Mouse (Mus musculus): Measurements from ENCODE around the gene C2cd6. TPM values are rescaled to one million over a fixed set of nuclear protein-coding genes. Genes with fewer than 3 reads are reported as not detected.

C2cd6 gene
- total and polyA plus RNA-seq, 3 experiments = not detected

- no peak overlapping the region for H3K27ac ChIP-seq (ENCODE audit: insufficient read depth, low read depth)
- TF ChIP-seq JUN (IDR thresholded peaks at IDR 0.05; ENCODE audit: insufficient read depth, low read depth, low read length) (no peak), KAT2A (IDR thresholded peaks at IDR 0.05; ENCODE audit: insufficient replicate concordance, low read length) (no peak), MAZ (IDR thresholded peaks at IDR 0.05; ENCODE audit: low read depth, low read length) (no peak), ZNF384 (IDR thresholded peaks at IDR 0.05; ENCODE audit: low read depth, low read length) (no peak), NRF1 (IDR thresholded peaks at IDR 0.05; ENCODE audit: low read depth, low read length) (no peak), UBTF (IDR thresholded peaks at IDR 0.05; ENCODE audit: low read depth, low read length) (no peak), SMC3 (IDR thresholded peaks at IDR 0.05; ENCODE audit: low read depth, low read length) (no peak), MAX (IDR thresholded peaks at IDR 0.05; ENCODE audit: low read length) (no peak), HCFC1 (IDR thresholded peaks at IDR 0.05; ENCODE audit: low read depth, low read length) (no peak), USF1 (IDR thresholded peaks at IDR 0.05; ENCODE audit: low read depth, low read length) (no peak), PAX5 (IDR thresholded peaks at IDR 0.05; ENCODE audit: low read length) (no peak), EP300 (IDR thresholded peaks at IDR 0.05; ENCODE audit: low read length) (no peak), RCOR1 (conservative IDR thresholded peaks at IDR 0.05; ENCODE audit: low read depth, low read length) (no peak), MXI1 (IDR thresholded peaks at IDR 0.05; ENCODE audit: low read depth, low read length) (no peak), MAFK (IDR thresholded peaks at IDR 0.05; ENCODE audit: insufficient replicate concordance, low read length) (no peak), NELFE (IDR thresholded peaks at IDR 0.05; ENCODE audit: low read depth, low read length) (no peak), ELF1 (IDR thresholded peaks at IDR 0.05; ENCODE audit: low read depth, low read length) (no peak), RAD21 (IDR thresholded peaks at IDR 0.05; ENCODE audit: low read depth, low read length) (no peak), CTCF (conservative IDR thresholded peaks at IDR 0.05 in 1 of 2, IDR thresholded peaks at IDR 0.05 in 1 of 2; ENCODE audit: low read depth in 2 of 2, low read length in 2 of 2) (no peak), IRF4 (IDR thresholded peaks at IDR 0.05; ENCODE audit: low read depth, low read length) (no peak)
- dilution Hi-C loops (cut with MboI; ENCODE audit: extremely low pct_ligation_motif_present, extremely low pct_unique_long_range_greater_than_20kb, low sequenced_read_pairs) (no loop called here), in situ Hi-C loops (cut with MboI; ENCODE audit: low pct_ligation_motif_present, low pct_unique_long_range_greater_than_20kb, low sequenced_read_pairs) (loop anchor here (25.0 kb wide), 1 partner anchor 367 kb away; no protein-coding TSS in a partner anchor)
- no peaks in the 10 kb centered on the region; a peak in 1 of 4 replicates for H3K4me1 ChIP-seq (ENCODE audit: control insufficient read depth in 1 of 2, insufficient read depth in 2 of 2)
- no peaks in the 10 kb centered on the region for H3K9me3 ChIP-seq (replicated peaks; ENCODE audit: low read length)
- H3K27me3 ChIP-seq (replicated peaks) = no peaks in the 10 kb centered on the region
- H3K4me2 ChIP-seq (ENCODE audit: insufficient read depth, low read depth, poor library complexity, severe bottlenecking) = no peak overlapping the region
- DNase-seq (ENCODE audit: extremely low read depth) = no peak
- no peak overlapping the region for H3K4me3 ChIP-seq (replicated peaks in 1 of 3; ENCODE audit: low read depth in 2 of 3, low read length in 2 of 3, poor library complexity in 1 of 3)
- H3K36me3 ChIP-seq (replicated peaks in 1 of 2; ENCODE audit: control insufficient read depth in 1 of 2, insufficient read depth in 1 of 2, low read length in 1 of 2) = no peaks in the 10 kb centered on the region
- H3K79me2 ChIP-seq (replicated peaks; ENCODE audit: control insufficient read depth, extremely low read depth, insufficient read depth, poor library complexity, severe bottlenecking) = no peaks in the 10 kb centered on the region
- H3K9ac ChIP-seq (ENCODE audit: insufficient read depth, low read depth) = no peak overlapping the region
Measured at GRCm38 (mm10) chr1:59128879-59129278, 34.2 kb upstream of the C2cd6 start.

DNA sequence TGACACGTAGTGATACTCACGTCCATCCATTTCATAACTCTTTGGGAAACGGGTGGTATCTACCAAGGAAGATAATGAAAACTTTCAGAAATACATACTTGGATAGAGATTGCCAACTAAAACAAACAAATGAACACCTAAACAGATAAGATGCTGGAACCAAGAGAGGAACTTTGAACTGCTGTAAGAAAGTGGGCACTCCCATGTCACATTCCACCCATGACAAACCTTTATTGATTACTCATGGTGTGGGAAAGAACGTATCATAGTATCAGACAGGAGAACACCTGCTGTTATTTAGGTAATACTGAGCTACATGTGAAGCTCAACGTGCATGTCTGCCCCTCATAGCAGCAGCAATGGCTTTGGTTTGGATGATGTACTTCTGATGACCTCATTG, 30.9 kb upstream of the C2cd6 start:
- no peak overlapping the region for H3K27ac ChIP-seq (ENCODE audit: insufficient read depth, low read depth)
- H3K9ac ChIP-seq (ENCODE audit: insufficient read depth, low read depth) = no peak overlapping the region
- H3K36me3 ChIP-seq (replicated peaks in 1 of 2; ENCODE audit: control insufficient read depth in 1 of 2, insufficient read depth in 1 of 2, low read length in 1 of 2) = no peaks in the 10 kb centered on the region
- TF ChIP-seq USF2 (conservative IDR thresholded peaks at IDR 0.05; ENCODE audit: low read depth, low read length) (no peak), PAX5 (IDR thresholded peaks at IDR 0.05; ENCODE audit: low read length) (no peak), NRF1 (IDR thresholded peaks at IDR 0.05; ENCODE audit: low read depth, low read length) (no peak), USF1 (IDR thresholded peaks at IDR 0.05; ENCODE audit: low read depth, low read length) (no peak), GABPA (IDR thresholded peaks at IDR 0.05; ENCODE audit: insufficient replicate concordance, low read depth, low read length) (no peak), CHD1 (IDR thresholded peaks at IDR 0.05; ENCODE audit: low read depth, low read length) (no peak), ZMIZ1 (IDR thresholded peaks at IDR 0.05; ENCODE audit: low read depth, low read length) (no peak), JUN (IDR thresholded peaks at IDR 0.05; ENCODE audit: insufficient read depth, low read depth, low read length) (no peak), HCFC1 (IDR thresholded peaks at IDR 0.05; ENCODE audit: low read depth, low read length) (no peak)
- no peaks in the 10 kb centered on the region for H3K79me2 ChIP-seq (replicated peaks; ENCODE audit: control insufficient read depth, extremely low read depth, insufficient read depth, poor library complexity, severe bottlenecking)
- no peak overlapping the region for H3K4me3 ChIP-seq (replicated peaks in 1 of 3; ENCODE audit: low read depth in 2 of 3, low read length in 2 of 3, poor library complexity in 1 of 3)
- dilution Hi-C loops (cut with MboI; ENCODE audit: extremely low pct_ligation_motif_present, extremely low pct_unique_long_range_greater_than_20kb, low sequenced_read_pairs) = no loop called here
- H3K4me2 ChIP-seq (ENCODE audit: insufficient read depth, low read depth, poor library complexity, severe bottlenecking) = no peak overlapping the region
- no peaks in the 10 kb centered on the region for H3K9me3 ChIP-seq (replicated peaks; ENCODE audit: low read length)
- in situ Hi-C loops (cut with MboI; ENCODE audit: low pct_ligation_motif_present, low pct_unique_long_range_greater_than_20kb, low sequenced_read_pairs) = loop anchor here (25.0 kb wide), 1 partner anchor 363 kb away; no protein-coding TSS in a partner anchor
- no peak for DNase-seq (ENCODE audit: extremely low read depth)
- peaks cover 0 to 5% of the 10 kb centered on the region in 2 experiments; a peak in 3 of 4 replicates for H3K4me1 ChIP-seq (ENCODE audit: control insufficient read depth in 1 of 2, insufficient read depth in 2 of 2)
- no peaks in the 10 kb centered on the region for H3K27me3 ChIP-seq (replicated peaks)
